In genomic region chr13:62854666-62855065, GRCm38 (mm10) we compare ENCODE assay signal across 9 mouse cellular contexts. TPM values are rescaled to one million over a fixed set of nuclear protein-coding genes. Genes with fewer than 3 reads are reported as not detected.
DNase-seq lines count a peak whose midpoint lies in the region; ATAC-seq and TF ChIP-seq lines count a peak whose summit lies in the region.
"Had no signal": no experiment of that assay in that cellular context is flagged by ENCODE, and none has a peak within 500 bp of the region (broad histone marks: within the 10 kb centered on the region; RNA-seq: fewer than 3 reads in every experiment).

No protein-coding gene starts in this region.

- intact Hi-C loops in left cerebral cortex, postnatal 10 days (cut with DNase I), result loop anchor here (2.0 to 5.0 kb wide), 2 partner anchors 94 to 232 kb away; partner anchors contain the start of genes 6720489N17Rik and Platr25

- H3K4me3 ChIP-seq in hindbrain, postnatal 0 days (ENCODE audit: low read length), result no peak overlapping the region
- no peak overlapping the region for H3K4me3 ChIP-seq in midbrain, embryonic 10.5 days

- peak; percentile 40 for DNase-seq in MEL-GATA-1-ER (ENCODE audit: extremely low read depth, low read depth)
- peak; percentile 48 for DNase-seq in c-Kit-positive CD71-positive TER-119-positive erythroid progenitor cells, embryonic 14.5 days (ENCODE audit: low spot score)
- DNase-seq in frontal cortex, postnatal 14 days (ENCODE audit: low spot score in 2 of 2), result peak; percentile 36 to 73
- DNase-seq in hindbrain, postnatal 0 days (ENCODE audit: low spot score), result peak; percentile 74
- DNase-seq in left cerebral cortex, postnatal 10 days (ENCODE audit: extremely low spot score in 1 of 2, low spot score in 2 of 2), result peak; percentile 48 to 78
- peak; percentile 63 for DNase-seq in midbrain, embryonic 10.5 days (ENCODE audit: low spot score)
- DNase-seq in right cerebral cortex, postnatal 4 days, result peak; percentile 91

- H3K4me2 ChIP-seq in hindbrain, postnatal 0 days (ENCODE audit: low read depth, low read length), result peak overlapping the region; percentile 27

- no peak overlapping the region for H3K9ac ChIP-seq in hindbrain, postnatal 0 days (replicated peaks; ENCODE audit: low read length)

- H3K27ac ChIP-seq in hindbrain, postnatal 0 days, result no peak overlapping the region
- no peak overlapping the region for H3K27ac ChIP-seq in midbrain, embryonic 10.5 days (replicated peaks)
- H3K27ac ChIP-seq: macrophage had no signal

- no peak for ATAC-seq in hindbrain, postnatal 0 days
- ATAC-seq in monocyte, adult 5-6 weeks (replicated peaks; ENCODE audit: insufficient number of reproducible peaks, low FRiP score, low TSS enrichment, poor library complexity, severe bottlenecking), result no peak; the same call in 1 of the 2 replicates

- H3K4me1 ChIP-seq in hindbrain, postnatal 0 days (ENCODE audit: insufficient read depth, low read length), result no peaks in the 10 kb centered on the region
- no peaks in the 10 kb centered on the region; the same call in 1 of the 2 replicates for H3K4me1 ChIP-seq in midbrain, embryonic 10.5 days

- no peaks in the 10 kb centered on the region for H3K9me3 ChIP-seq in hindbrain, postnatal 0 days (ENCODE audit: low read length)
- no peaks in the 10 kb centered on the region for H3K9me3 ChIP-seq in midbrain, embryonic 10.5 days (replicated peaks)

- TF ChIP-seq CTCF in hindbrain, postnatal 0 days (IDR thresholded peaks at IDR 0.05; ENCODE audit: low read depth), result peak; percentile 95

- H3K36me3 ChIP-seq in hindbrain, postnatal 0 days (ENCODE audit: insufficient read depth, low read length), result no peaks in the 10 kb centered on the region
- H3K36me3 ChIP-seq in midbrain, embryonic 10.5 days, result no peaks in the 10 kb centered on the region

- no peaks in the 10 kb centered on the region for H3K27me3 ChIP-seq in hindbrain, postnatal 0 days (ENCODE audit: insufficient read depth, low read length)
- no peaks in the 10 kb centered on the region for H3K27me3 ChIP-seq in midbrain, embryonic 10.5 days (ENCODE audit: low read depth, poor library complexity, severe bottlenecking)

- WGBS in hindbrain, postnatal 0 days, result 9% methylated on average over 15 of the region's 15 CpGs
- 9% methylated on average over 15 of the region's 15 CpGs for WGBS in midbrain, embryonic 10.5 days

RNA-seq across cellular contexts. Expression of gene Fbp2, which starts 3.6 kb away (rescaled TPM):
- total RNA-seq in hindbrain, postnatal 0 days (2014; rRNA removed), result 0.50 and 0.78 TPM in 2 replicates
- 1.1 TPM in 2 replicates for polyA plus RNA-seq in hindbrain, postnatal 0 days (2015; fragmentation: Nextera tagmentation; extraction: Ambion mirVana)
- total RNA-seq in left cerebral cortex, postnatal 10 days (2021), result under 1 TPM; 0.34 to 0.69 TPM
- polyA plus RNA-seq in midbrain, embryonic 10.5 days (2016; fragmentation: Nextera tagmentation; extraction: Ambion mirVana), result not detected in 2 replicates
- total RNA-seq in monocyte, adult 5-6 weeks (2017), result not detected in 3 replicates
- polyA plus RNA-seq: macrophage had no signal

RNA-seq across cellular contexts. Expression of gene Fbp1, which starts 33.4 kb away (rescaled TPM):
- 2.1 TPM in 1 of 2 replicates, not detected in the other for total RNA-seq in hindbrain, postnatal 0 days (2014; rRNA removed)
- 0.50 and 0.78 TPM in 2 replicates for polyA plus RNA-seq in hindbrain, postnatal 0 days (2015; fragmentation: Nextera tagmentation; extraction: Ambion mirVana)
- total RNA-seq in left cerebral cortex, postnatal 10 days (2021), result under 1 TPM in 1 of 2 experiments, not detected in 1; 0.39 TPM
- 0.10 TPM in 1 of 2 replicates, not detected in the other for polyA plus RNA-seq in midbrain, embryonic 10.5 days (2016; fragmentation: Nextera tagmentation; extraction: Ambion mirVana)
- total RNA-seq in monocyte, adult 5-6 weeks (2017), result 0.86 TPM in 1 of 3 replicates, not detected in the others

Comparison
In these comparisons a context has a peak if more than half of its experiments do, and no peak if none do; other contexts are left out.
1. DNase-seq: peak in every context shown above with its lines; median percentile 91 in right cerebral cortex, postnatal 4 days; 74 in hindbrain, postnatal 0 days; 63 in left cerebral cortex, postnatal 10 days; 63 in midbrain, embryonic 10.5 days; 54 in frontal cortex, postnatal 14 days; 48 in c-Kit-positive CD71-positive TER-119-positive erythroid progenitor cells, embryonic 14.5 days; 40 in MEL-GATA-1-ER.